Mouse (Mus musculus): Measurements from ENCODE around the gene Th. TPM values are rescaled to one million over a fixed set of nuclear protein-coding genes. Genes with fewer than 3 reads are reported as not detected.

Gene Th
- polyA plus RNA-seq (2012; rRNA removed; ENCODE audit: low replicate concordance): 0.10 TPM in 1 of 2 replicates, not detected in the other

GRCm38 (mm10) chr7:142931028-142931427 lies at the start of gene Th:
Gene Th, minus strand, starts transcription at chr7:142931128.

DNA sequence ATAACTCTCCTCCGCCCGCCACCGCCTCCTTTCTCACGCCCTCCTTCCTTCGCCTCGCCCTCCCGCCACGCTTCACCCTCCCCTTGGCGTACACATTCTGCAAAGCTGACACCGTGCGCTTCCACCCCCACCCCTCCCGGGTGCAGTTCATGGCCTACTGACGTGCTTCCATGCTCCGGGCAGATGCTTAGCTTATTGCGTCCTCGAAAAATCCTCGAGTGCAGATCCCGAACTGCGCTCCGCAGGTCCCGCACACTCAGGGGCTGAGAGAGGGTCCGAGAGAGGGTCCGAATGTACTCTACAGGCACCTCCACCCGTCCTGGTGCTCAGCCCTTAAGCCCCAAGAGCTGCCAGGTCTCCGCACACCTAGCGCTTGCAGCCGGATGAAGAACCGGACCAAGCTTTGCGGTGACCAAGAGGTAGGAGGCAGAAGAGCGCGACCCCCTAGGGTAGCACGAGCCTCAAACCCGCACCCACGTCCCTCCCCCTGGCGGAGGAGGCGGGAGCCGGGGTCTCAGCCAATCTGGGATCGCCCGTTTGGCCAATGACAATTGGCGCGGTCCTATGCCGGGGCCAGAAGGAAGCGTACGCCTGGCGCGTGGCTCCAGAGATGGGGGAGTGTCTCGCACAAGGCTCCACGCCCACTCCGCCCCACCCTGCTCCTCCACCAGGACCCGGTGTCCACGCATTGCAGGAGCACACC lies 38.0 kb upstream of the Th start, which contains the start of gene Ascl2:
Gene Ascl2 (minus strand): TSS at position 456 of the 703 bp plus-strand sequence.

Other genes starting within 250 kb of the Th start
- not detected in 2 replicates for gene Ins2, start 187.7 kb downstream of the Th start, polyA plus RNA-seq (2012; rRNA removed; ENCODE audit: low replicate concordance)
- gene Ascl2, start 38.1 kb upstream of the Th start, polyA plus RNA-seq (2012; rRNA removed; ENCODE audit: low replicate concordance): 0.49 and 3.2 TPM in 2 replicates
- 5.0 and 5.3 TPM in 2 replicates for gene Tspan32, start 73.9 kb upstream of the Th start, polyA plus RNA-seq (2012; rRNA removed; ENCODE audit: low replicate concordance)
- gene Cd81, start 121.6 kb upstream of the Th start, polyA plus RNA-seq (2012; rRNA removed; ENCODE audit: low replicate concordance): 886 and 988 TPM in 2 replicates
- 62.4 and 108 TPM in 2 replicates for gene Tssc4, start 138.1 kb upstream of the Th start, polyA plus RNA-seq (2012; rRNA removed; ENCODE audit: low replicate concordance)
- 1.0 TPM in 1 of 2 replicates, not detected in the other for gene Trpm5, start 163.5 kb upstream of the Th start, polyA plus RNA-seq (2012; rRNA removed; ENCODE audit: low replicate concordance)
- 4.9 and 10.3 TPM in 2 replicates for gene Kcnq1, start 175.2 kb upstream of the Th start, polyA plus RNA-seq (2012; rRNA removed; ENCODE audit: low replicate concordance)

All from subcutaneous adipose tissue, adult 2 months (tissue).